Mouse (Mus musculus) right cerebral cortex, adult 18-20 months (tissue): ENCODE data around the gene Acss2.
A peak's percentile ranks its signal among the peaks of the same experiment; 100 is the strongest.

Experiments used
- DNase-seq: peaks from one replicate; pipeline ENCODE4 v3.0.0; 2022; ENCODE audit warnings: mixed read lengths

The Acss2 gene

DNA sequence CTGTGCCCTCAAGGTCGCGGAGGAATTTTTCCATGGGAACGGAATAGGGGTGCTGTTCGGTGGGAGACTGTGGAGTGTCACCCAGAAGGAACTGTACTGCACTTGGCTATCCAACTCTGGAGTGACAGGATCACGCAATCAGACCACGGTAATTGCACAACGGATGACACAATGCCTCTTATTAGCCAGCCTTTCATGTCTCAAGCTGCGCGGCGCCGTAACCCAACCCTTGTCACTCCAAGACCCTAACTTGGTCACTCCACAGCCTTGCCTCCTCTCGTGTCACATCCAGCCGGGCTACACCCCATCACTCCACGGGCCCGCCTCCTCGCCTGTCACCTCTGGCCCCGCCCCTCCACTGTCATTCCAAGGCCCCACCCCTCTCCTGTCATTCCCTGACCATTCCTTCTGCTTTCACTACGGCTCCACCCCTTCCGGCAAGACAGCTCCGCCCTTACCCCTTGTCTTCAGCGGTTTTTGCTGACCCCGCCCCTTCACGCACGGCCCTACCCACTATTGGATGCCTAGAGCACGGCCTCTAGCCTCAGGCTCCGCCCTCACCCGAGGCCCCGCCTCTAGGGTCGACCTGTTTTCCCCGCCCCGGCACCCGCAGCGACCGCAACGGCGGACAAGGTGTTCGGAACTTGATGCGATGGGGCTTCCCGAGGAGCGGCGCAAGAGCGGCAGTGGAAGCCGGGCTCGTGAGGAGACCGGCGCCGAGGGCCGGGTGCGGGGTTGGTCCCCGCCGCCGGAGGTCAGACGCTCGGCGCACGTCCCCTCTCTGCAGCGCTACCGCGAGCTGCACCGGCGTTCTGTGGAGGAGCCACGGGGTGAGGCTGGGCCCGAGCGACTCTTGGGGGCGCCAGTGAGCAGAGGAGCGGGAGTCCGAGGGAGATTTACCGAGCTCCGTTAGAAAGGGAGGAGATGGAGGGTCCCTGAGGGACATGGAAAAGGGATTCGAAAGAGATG is at the start of gene Acss2, which contains the start of gene Ggt7:
Acss2 (plus strand) TSS at position 494 of the 969 bp plus-strand sequence.
Ggt7 (minus strand) TSS at position 783 of the 969 bp plus-strand sequence.
- DNase-seq, result peak; percentile 99

- peak; percentile 19 for DNase-seq
These were observed 44.8 kb upstream of the Acss2 start for GRCm38 (mm10) chr2:155472671-155473569.

DNA sequence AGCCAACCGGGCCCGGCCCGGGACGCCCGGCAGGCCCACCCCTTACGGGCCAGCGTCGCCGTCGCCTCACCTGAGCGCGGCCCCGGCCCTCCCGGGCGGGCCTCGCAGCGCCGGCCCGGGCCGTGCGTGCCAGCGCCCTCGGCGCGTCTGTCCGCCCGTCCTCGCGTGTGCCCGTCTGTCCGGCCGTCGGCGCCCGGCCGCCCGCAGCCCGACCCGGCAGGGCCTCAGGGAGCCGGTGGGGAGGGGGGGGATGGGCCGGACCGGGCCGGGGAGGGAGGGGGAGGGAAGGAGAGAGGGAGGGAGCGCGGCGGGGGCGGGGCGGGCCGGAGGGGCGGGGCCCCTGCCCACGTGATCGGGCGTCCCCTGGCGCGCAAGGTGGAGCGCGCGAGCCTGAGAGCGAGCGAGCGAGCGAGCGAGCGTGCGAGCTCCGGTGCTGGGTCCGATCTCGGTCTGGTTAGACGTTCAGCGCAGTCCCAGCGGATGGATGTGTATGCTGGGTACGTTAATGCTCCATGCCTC is 44.1 kb upstream of the Acss2 start, which contains the start of gene Ncoa6:
Ncoa6 (minus strand) TSS at position 325 of the 519 bp plus-strand sequence.
- DNase-seq, result peak; percentile 65

- no peak for DNase-seq
These were observed 35.7 kb upstream of the Acss2 start for GRCm38 (mm10) chr2:155482021-155482420.

DNA sequence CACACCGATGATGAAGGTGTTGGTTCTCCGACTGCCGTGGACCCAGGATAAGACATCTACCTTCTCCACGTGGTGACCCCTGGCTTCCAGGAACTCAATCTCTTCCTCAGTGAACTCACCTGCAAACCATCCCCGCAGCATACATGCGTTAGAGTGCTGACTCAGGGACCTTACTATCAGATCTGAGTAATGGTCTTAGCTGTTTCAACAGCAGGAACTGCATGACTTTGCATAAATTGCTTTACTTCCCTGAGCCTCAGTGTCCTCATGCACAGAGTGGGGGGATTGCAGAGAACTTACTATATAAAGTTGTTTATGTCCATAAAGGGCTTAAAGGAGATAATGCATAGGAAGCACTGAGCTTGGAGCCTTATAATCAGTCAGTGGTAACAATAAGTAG is 26.8 kb upstream of the Acss2 start:
- DNase-seq, result no peak

- DNase-seq, result peak; percentile 71
These were observed 15.2 kb upstream of the Acss2 start for GRCm38 (mm10) chr2:155502596-155502995.

GRCm38 (mm10) chr2:155504440-155505355 is 13.1 kb upstream of the Acss2 start:
- DNase-seq, result peak; percentile 46

DNA sequence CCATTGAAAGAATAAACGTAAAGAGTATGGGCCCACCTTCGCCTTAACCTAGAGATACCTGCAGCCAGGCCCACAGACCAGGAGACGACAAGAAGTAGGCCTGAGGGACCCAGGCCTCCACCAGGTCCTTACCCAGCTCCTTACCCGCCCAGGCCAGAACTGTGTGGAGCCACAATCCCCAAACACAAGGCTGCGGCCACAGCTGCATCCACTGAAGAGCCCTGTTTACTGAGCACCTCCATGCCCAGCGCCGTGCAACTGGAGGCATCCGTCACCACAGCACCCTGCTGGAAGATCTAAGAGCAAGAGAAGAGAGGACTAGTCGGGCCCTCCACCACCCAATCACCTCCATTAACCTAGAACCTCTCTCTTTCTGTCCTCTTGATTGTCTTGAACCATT is 11.9 kb upstream of the Acss2 start:
- no peak for DNase-seq

DNA sequence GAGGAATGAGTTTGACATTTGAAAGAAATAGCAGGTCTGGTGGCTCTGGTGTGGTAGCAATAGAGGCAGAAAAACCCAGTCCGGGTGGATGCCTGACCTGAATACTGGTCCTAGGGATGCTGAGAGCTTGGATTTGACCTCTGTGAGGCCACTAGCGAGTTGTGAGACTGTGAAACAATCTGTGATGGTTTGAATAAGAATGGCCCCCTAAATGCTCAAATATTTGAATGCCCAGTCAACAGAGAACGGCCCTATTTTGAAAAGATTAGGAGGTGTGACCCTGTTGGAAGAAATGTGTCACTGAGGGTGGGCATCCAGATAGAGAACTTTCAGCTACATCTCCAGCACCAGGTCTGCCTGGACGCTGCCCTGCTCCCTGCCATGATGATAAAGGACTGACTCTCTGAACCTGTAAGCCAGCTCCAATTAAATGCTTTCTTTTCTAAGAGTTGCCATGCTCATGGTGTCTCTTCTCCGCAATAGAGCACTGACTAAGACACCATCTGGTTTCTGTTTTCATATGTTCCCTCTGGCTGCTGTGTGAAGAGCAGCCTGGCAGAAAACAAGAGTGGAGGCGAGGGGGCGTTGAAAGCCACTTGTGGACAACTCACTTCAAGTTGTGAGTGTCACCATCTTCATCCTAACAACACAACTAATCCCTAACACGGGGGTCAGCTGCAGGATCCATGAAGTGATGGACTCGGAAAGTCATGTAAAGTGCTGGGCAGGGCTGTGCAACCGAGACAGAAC is 9.9 kb upstream of the Acss2 start:
- peak; percentile 71 for DNase-seq

GRCm38 (mm10) chr2:155512479-155512878 is 5.3 kb upstream of the Acss2 start:
- peak; percentile 50 for DNase-seq

- DNase-seq, result peak; percentile 44
These were observed 4.2 kb upstream of the Acss2 start for GRCm38 (mm10) chr2:155513543-155513942.

DNA sequence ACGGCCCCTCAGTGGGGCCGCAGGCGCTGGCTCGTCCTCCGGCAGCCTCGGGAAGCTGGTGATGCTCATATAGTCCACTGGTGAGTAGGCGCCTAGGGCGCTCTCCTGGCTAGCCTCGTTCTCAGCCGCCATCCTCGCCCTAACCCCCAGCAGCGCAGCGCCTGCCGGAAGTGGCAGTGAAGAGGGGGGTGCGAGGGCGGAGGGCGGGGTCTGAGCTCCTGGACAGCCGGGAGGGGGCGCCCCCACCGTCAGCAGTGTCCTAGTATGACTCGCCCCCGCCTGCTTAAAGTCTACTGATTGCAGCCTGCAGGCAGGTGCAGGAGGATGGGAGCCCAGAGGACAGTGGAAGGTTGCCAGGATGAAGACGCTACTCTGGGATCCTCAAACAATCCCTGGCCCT is 3.1 kb upstream of the Acss2 start:
- DNase-seq, result peak; percentile 94

DNA sequence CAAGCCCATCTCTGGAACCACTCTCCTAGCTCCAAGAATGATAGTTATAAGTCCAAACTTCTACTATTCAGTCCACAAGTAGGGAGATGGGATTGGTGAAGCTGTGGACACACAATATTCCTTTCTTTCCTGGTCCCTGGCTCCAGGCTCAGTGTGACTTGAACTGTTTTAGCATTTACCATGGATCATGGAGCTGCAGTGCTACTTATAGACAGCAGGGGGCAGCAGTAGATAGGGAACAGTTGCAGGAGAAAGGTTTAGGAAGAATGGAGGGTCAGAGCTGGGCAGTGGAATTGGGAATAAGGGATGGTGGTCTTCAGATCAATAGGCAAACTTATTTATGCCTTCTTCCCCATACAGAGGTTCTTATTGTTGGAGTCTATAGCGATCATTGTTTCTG is 1.8 kb upstream of the Acss2 start:
- DNase-seq, result peak; percentile 75

- DNase-seq, result no peak
These were observed 953 bp downstream of the Acss2 start for GRCm38 (mm10) chr2:155518531-155519270.

DNA sequence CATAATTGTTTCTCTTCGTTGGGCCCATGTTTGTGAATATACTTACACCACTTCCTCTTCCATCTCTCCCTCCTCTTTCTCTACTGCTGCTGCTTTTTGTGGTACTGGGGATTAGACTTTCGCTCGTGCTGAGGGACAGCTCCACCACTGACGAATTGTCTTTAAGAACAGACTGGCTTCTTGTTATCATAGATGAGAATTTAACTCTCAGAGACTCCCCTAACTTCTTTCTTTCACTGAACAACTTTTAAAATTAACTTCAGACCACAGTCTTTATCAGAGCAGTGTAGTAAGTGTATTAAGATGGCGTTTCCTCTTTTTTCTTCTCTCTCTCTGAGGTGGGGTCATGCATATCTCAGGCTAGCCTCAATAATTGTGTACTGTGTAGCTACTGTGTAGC is 6.0 kb downstream of the Acss2 start:
- DNase-seq, result no peak

DNA sequence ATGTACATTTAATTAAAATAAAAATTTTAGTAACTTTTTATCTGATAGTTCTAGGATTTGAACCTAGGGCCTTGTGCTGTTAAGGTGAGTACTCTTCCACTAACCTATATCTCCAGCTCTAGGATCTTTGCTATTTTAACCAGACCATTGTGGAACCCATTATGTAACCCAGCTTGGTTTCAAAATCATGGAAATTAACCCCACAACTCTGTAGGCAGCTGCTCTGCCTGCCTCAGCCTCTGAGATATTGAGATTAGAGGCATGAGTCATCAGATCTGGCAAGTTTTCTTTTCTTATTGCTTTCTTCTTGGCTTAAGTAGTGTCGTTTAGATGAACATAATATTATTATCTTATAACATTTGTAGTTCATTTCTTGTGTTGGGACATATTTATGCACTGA is 6.6 kb downstream of the Acss2 start:
- no peak for DNase-seq

DNA sequence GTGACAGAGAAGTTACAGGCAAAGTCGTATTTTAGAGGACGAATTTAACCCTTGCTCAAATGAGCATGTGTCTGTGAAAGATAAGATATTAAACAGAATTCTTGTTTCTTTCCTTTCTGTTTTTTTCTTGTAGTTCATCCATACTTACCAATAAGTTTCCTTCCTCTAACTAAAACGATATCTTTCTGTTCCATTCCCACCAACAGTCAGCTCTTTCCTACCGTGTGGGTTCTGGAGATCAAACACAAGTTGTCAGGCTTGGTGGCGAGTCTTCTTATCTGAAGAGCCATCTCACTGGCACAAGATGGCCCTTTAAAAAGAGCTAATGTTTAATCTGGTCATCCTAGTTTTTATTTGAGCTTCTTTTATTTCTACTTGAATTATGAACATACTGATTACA is 9.6 kb downstream of the Acss2 start:
- no peak for DNase-seq

- DNase-seq, result no peak
These were observed 18.5 kb downstream of the Acss2 start for GRCm38 (mm10) chr2:155536292-155536691.

GRCm38 (mm10) chr2:155537761-155538462 is 20.2 kb downstream of the Acss2 start:
- no peak for DNase-seq
